Mouse (Mus musculus): ENCODE measurements around the gene Thsd7b.
A peak's percentile ranks its signal among the peaks of the same experiment; 100 is the strongest.

Gene Thsd7b

GRCm38 (mm10) chr1:129658045-129658444, 384.9 kb downstream of the Thsd7b start:
- DNase-seq, result no peak

GRCm38 (mm10) chr1:129675878-129676277, 402.8 kb downstream of the Thsd7b start:
- DNase-seq, result no peak

- no peak for DNase-seq
Observed at GRCm38 (mm10) chr1:129678851-129679250, 405.7 kb downstream of the Thsd7b start.

- no peak for DNase-seq
Observed at GRCm38 (mm10) chr1:129705701-129706100, 432.6 kb downstream of the Thsd7b start.

GRCm38 (mm10) chr1:129712706-129713105, 439.6 kb downstream of the Thsd7b start:
- DNase-seq, result no peak

- no peak for DNase-seq
Observed at GRCm38 (mm10) chr1:129713571-129713970, 440.5 kb downstream of the Thsd7b start.

GRCm38 (mm10) chr1:129719592-129719991, 446.5 kb downstream of the Thsd7b start:
- DNase-seq, result no peak

GRCm38 (mm10) chr1:129731991-129732390, 458.9 kb downstream of the Thsd7b start:
- DNase-seq, result no peak

- DNase-seq, result no peak
Observed at GRCm38 (mm10) chr1:129747595-129747994, 474.5 kb downstream of the Thsd7b start.

- DNase-seq, result no peak
Observed at GRCm38 (mm10) chr1:129756548-129757240, 483.6 kb downstream of the Thsd7b start.

GRCm38 (mm10) chr1:129759003-129759402, 485.9 kb downstream of the Thsd7b start:
- no peak for DNase-seq

- no peak for DNase-seq
Observed at GRCm38 (mm10) chr1:129761234-129761633, 488.1 kb downstream of the Thsd7b start.

- no peak for DNase-seq
Observed at GRCm38 (mm10) chr1:129764748-129765147, 491.6 kb downstream of the Thsd7b start.

- DNase-seq, result no peak
Observed at GRCm38 (mm10) chr1:129777055-129777454, 504.0 kb downstream of the Thsd7b start.

GRCm38 (mm10) chr1:129779506-129779905, 506.4 kb downstream of the Thsd7b start:
- no peak for DNase-seq

- no peak for DNase-seq
Observed at GRCm38 (mm10) chr1:129780589-129780988, 507.5 kb downstream of the Thsd7b start.

- DNase-seq, result no peak
Observed at GRCm38 (mm10) chr1:129798519-129798918, 525.4 kb downstream of the Thsd7b start.

- no peak for DNase-seq
Observed at GRCm38 (mm10) chr1:129826927-129827326, 553.8 kb downstream of the Thsd7b start.

GRCm38 (mm10) chr1:129837324-129837723, 564.2 kb downstream of the Thsd7b start:
- DNase-seq, result no peak

- DNase-seq, result peak; percentile 89
Observed at GRCm38 (mm10) chr1:129837776-129838175, 564.7 kb downstream of the Thsd7b start.

- DNase-seq, result no peak
Observed at GRCm38 (mm10) chr1:129838486-129838885, 565.4 kb downstream of the Thsd7b start.

GRCm38 (mm10) chr1:129843416-129843815, 570.3 kb downstream of the Thsd7b start:
- no peak for DNase-seq

GRCm38 (mm10) chr1:129850007-129850564, 577.0 kb downstream of the Thsd7b start:
- DNase-seq, result no peak

GRCm38 (mm10) chr1:129867714-129868113, 594.6 kb downstream of the Thsd7b start:
- DNase-seq, result no peak

GRCm38 (mm10) chr1:129874355-129874754, 601.3 kb downstream of the Thsd7b start:
- no peak for DNase-seq

All from heart, adult 11 months (tissue).